Mouse (Mus musculus): ENCODE measurements at regions not wholly inside any gene's neighbourhood (a gene's known extent, or its start where the extent isn't known, plus 50 kb on each side); places are given as distances from the start of the nearest gene placed in this dataset.

DNA sequence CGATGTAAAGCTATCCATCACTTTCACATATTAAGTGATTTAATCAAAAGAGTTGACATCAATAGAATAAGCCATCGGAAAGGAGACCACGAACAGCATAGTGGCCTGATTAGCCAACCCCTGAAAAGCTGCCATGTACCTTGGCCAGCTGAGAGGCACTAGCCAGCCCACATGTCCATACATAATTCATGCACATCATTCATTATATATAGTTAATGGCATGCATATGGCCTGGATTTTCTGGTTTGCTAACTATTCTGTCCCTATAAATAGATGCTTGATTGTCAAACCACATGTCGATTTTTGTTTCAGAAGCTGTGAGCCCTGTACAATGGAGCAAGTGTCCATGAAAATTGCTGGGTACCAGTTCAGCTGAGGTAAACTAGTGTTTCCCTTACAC, 93.5 kb upstream of the Slc28a3 start:
- H3K27me3 ChIP-seq (ENCODE audit: control insufficient read depth, insufficient read depth, low read length) = no peaks in the 10 kb centered on the region
- no peak overlapping the region for H3K4me2 ChIP-seq (replicated peaks; ENCODE audit: low read depth)
- H3K4me3 ChIP-seq (ENCODE audit: low read depth, low read length) = no peak overlapping the region
- no peaks in the 10 kb centered on the region for H3K9me3 ChIP-seq (ENCODE audit: control insufficient read depth, low read length)
- TF ChIP-seq CTCF (IDR thresholded peaks at IDR 0.05; ENCODE audit: low read depth) (no peak), EP300 (optimal IDR thresholded peaks at IDR 0.05) (no peak)
- ATAC-seq (ENCODE audit: low FRiP score, low TSS enrichment) (no peak), DNase-seq (ENCODE audit: low spot score) (no peak)
- no peak overlapping the region for H3K9ac ChIP-seq (ENCODE audit: low read length)
- WGBS = 66% methylated on average over 4 of the region's 4 CpGs
- H3K27ac ChIP-seq (replicated peaks) = no peak overlapping the region
- H3K36me3 ChIP-seq (ENCODE audit: control insufficient read depth, insufficient read depth, low read length) = no peaks in the 10 kb centered on the region
- H3K4me1 ChIP-seq (replicated peaks; ENCODE audit: control insufficient read depth, insufficient read depth) = no peaks in the 10 kb centered on the region

DNA sequence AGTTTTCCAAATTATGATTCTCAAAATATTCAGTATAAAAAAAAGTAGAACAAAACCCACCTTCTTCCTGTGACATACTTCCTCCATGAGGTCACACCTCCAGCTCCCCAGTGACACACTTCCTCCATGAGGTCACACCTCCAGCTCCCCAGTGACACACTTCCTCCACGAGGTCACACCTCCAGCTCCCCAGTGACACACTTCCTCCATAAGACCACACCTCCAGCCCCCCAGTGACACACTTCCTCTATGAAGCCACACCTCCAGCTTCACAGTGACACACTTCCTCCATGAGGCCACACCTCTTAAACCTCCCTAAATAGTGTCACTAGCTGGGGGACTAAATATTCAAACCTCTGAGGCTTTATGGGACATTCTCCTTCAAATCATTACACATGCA, 89.8 kb upstream of the Ntrk2 start:
- Histone ChIP-seq H3K27me3 (ENCODE audit: control insufficient read depth, insufficient read depth, low read length) (no peaks in the 10 kb centered on the region), H3K9ac (ENCODE audit: low read length) (no peak overlapping the region), H3K4me1 (replicated peaks; ENCODE audit: control insufficient read depth, insufficient read depth) (no peaks in the 10 kb centered on the region), H3K4me2 (replicated peaks; ENCODE audit: low read depth) (no peak overlapping the region), H3K9me3 (ENCODE audit: control insufficient read depth, low read length) (no peaks in the 10 kb centered on the region), H3K27ac (replicated peaks) (no peak overlapping the region), H3K36me3 (ENCODE audit: control insufficient read depth, insufficient read depth, low read length) (no peaks in the 10 kb centered on the region), H3K4me3 (ENCODE audit: low read depth, low read length) (no peak overlapping the region)
- no peak for TF ChIP-seq CTCF (IDR thresholded peaks at IDR 0.05; ENCODE audit: low read depth)
- no peak for TF ChIP-seq EP300 (optimal IDR thresholded peaks at IDR 0.05)
- no peak for DNase-seq (ENCODE audit: low spot score)
- WGBS = 88% methylated on average over 1 of the region's 1 CpGs
- ATAC-seq (ENCODE audit: low FRiP score, low TSS enrichment) = no peak

DNA sequence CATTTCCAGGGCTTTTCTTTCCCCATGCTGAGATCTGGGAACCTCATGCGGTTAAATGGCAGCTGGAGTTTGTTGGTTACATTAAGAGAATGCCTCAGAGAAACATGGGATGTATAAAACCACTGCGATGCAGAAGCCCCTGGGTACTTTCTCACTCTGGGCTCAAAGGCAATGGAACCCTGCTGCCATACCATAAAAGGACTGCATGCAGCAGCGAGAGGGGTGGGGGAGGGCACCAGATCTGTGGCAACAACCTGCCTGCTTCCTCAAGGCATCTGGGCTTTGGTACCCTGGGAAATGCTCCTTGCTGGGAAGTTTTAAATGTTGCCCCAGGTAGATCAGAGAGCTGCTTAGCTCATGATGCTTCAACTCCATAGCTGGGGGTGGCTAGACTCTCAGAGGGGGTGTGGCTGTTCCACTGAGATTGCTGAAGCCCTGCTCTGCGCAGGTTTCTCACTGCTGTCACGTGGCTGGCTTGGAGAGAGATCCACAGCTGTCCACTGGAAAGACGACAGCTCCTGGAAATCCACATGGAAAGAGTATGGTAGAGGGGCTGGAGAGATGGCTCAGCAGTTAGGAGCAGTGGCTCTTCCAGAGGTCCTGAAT, 75.8 kb upstream of the Ntrk2 start:
- Histone ChIP-seq H3K27me3 (ENCODE audit: control insufficient read depth, insufficient read depth, low read length) (no peaks in the 10 kb centered on the region), H3K9me3 (ENCODE audit: control insufficient read depth, low read length) (no peaks in the 10 kb centered on the region), H3K4me3 (ENCODE audit: low read depth, low read length) (no peak overlapping the region), H3K36me3 (ENCODE audit: control insufficient read depth, insufficient read depth, low read length) (no peaks in the 10 kb centered on the region), H3K4me2 (replicated peaks; ENCODE audit: low read depth) (no peak overlapping the region), H3K4me1 (replicated peaks; ENCODE audit: control insufficient read depth, insufficient read depth) (no peaks in the 10 kb centered on the region), H3K9ac (ENCODE audit: low read length) (no peak overlapping the region), H3K27ac (replicated peaks) (no peak overlapping the region)
- ATAC-seq (ENCODE audit: low FRiP score, low TSS enrichment) = no peak
- no peak for DNase-seq (ENCODE audit: low spot score)
- TF ChIP-seq CTCF (IDR thresholded peaks at IDR 0.05; ENCODE audit: low read depth) (no peak), EP300 (optimal IDR thresholded peaks at IDR 0.05) (no peak)
- WGBS = 23% methylated on average over 6 of the region's 6 CpGs

DNA sequence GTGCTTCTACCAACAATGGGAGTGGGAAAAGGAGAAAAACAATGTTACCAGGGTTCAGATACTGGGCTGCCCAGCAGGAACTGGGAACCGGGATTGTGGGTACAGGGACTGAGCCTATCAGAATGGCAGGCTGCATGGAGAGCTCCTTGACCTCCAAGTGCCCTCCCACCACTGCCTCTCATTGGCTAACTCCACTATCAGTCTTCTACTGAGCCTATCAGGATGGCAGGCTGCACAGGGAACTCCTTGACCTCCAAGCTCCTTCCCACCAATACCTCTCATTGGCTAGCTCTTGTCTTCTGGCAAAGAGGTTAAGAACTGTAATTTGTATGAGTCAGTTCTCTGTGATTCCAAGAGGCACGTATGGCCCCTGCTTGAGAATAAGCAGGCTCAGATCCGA, 73.6 kb upstream of the Ntrk2 start:
- Histone ChIP-seq H3K27me3 (ENCODE audit: control insufficient read depth, insufficient read depth, low read length) (no peaks in the 10 kb centered on the region), H3K9me3 (ENCODE audit: control insufficient read depth, low read length) (no peaks in the 10 kb centered on the region), H3K36me3 (ENCODE audit: control insufficient read depth, insufficient read depth, low read length) (no peaks in the 10 kb centered on the region), H3K4me3 (ENCODE audit: low read depth, low read length) (no peak overlapping the region), H3K27ac (replicated peaks) (no peak overlapping the region), H3K9ac (ENCODE audit: low read length) (no peak overlapping the region), H3K4me2 (replicated peaks; ENCODE audit: low read depth) (no peak overlapping the region), H3K4me1 (replicated peaks; ENCODE audit: control insufficient read depth, insufficient read depth) (no peaks in the 10 kb centered on the region)
- no peak for DNase-seq (ENCODE audit: low spot score)
- no peak for ATAC-seq (ENCODE audit: low FRiP score, low TSS enrichment)
- WGBS = 61% methylated on average over 3 of the region's 3 CpGs
- TF ChIP-seq CTCF (IDR thresholded peaks at IDR 0.05; ENCODE audit: low read depth) (no peak), EP300 (optimal IDR thresholded peaks at IDR 0.05) (no peak)

DNA sequence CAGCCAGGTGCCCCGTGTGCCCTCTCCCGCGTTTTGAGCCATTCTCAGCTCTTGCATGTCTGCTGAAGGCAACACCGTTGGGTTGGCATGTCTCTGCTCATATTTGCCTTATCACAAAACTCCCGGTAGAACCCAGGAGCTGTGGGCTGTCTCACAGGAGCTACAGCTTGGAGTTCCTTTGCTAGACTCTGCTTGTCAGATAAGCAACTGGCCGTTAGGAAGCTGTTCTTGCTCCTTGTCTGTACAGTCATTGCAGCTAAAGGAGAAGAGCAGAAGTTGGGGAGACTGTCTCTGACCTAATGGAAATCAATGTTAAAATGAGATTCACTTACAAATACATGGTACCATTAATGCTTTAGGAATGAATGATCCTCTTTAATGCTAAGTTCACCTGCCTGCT, 72.8 kb upstream of the Ntrk2 start:
- TF ChIP-seq CTCF (IDR thresholded peaks at IDR 0.05; ENCODE audit: low read depth) (no peak), EP300 (optimal IDR thresholded peaks at IDR 0.05) (no peak)
- Histone ChIP-seq H3K4me1 (replicated peaks; ENCODE audit: control insufficient read depth, insufficient read depth) (no peaks in the 10 kb centered on the region), H3K27ac (replicated peaks) (no peak overlapping the region), H3K4me2 (replicated peaks; ENCODE audit: low read depth) (no peak overlapping the region), H3K36me3 (ENCODE audit: control insufficient read depth, insufficient read depth, low read length) (no peaks in the 10 kb centered on the region), H3K4me3 (ENCODE audit: low read depth, low read length) (no peak overlapping the region), H3K27me3 (ENCODE audit: control insufficient read depth, insufficient read depth, low read length) (no peaks in the 10 kb centered on the region), H3K9me3 (ENCODE audit: control insufficient read depth, low read length) (no peaks in the 10 kb centered on the region), H3K9ac (ENCODE audit: low read length) (no peak overlapping the region)
- DNase-seq (ENCODE audit: low spot score) = no peak
- no peak for ATAC-seq (ENCODE audit: low FRiP score, low TSS enrichment)
- 77% methylated on average over 6 of the region's 6 CpGs for WGBS

DNA sequence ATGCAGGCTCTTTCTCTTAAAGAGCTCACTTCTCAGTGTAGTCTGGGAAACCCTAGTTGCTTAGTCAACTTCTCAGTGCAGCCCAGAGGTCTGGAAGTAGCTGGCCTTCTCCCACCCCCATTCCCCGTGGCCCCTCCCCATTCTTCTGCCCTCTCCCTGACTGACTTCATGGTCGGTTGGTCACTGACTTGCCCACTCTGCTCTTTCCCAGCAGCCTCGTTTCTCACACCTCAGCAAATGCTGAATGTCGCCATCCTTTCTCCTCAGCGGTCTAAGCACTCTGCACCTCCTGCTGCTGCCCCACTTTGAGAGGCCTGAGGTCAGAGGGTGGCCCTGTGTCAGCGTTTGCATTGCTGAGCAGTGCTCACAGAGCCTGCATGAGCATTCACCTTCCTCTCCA, 70.8 kb upstream of the Ntrk2 start:
- H3K27me3 ChIP-seq (ENCODE audit: control insufficient read depth, insufficient read depth, low read length) = no peaks in the 10 kb centered on the region
- no peaks in the 10 kb centered on the region for H3K9me3 ChIP-seq (ENCODE audit: control insufficient read depth, low read length)
- no peaks in the 10 kb centered on the region for H3K36me3 ChIP-seq (ENCODE audit: control insufficient read depth, insufficient read depth, low read length)
- H3K4me1 ChIP-seq (replicated peaks; ENCODE audit: control insufficient read depth, insufficient read depth) = no peaks in the 10 kb centered on the region
- no peak overlapping the region for H3K4me2 ChIP-seq (replicated peaks; ENCODE audit: low read depth)
- H3K9ac ChIP-seq (ENCODE audit: low read length) = no peak overlapping the region
- no peak for ATAC-seq (ENCODE audit: low FRiP score, low TSS enrichment)
- no peak overlapping the region for H3K27ac ChIP-seq (replicated peaks)
- TF ChIP-seq CTCF (IDR thresholded peaks at IDR 0.05; ENCODE audit: low read depth) (no peak), EP300 (optimal IDR thresholded peaks at IDR 0.05) (no peak)
- no peak overlapping the region for H3K4me3 ChIP-seq (ENCODE audit: low read depth, low read length)
- 37% methylated on average over 6 of the region's 6 CpGs for WGBS
- no peak for DNase-seq (ENCODE audit: low spot score)
